Mouse (Mus musculus) G1E (cell line): ENCODE data around the gene Dapp1. TPM values are rescaled to one million over a fixed set of nuclear protein-coding genes. Genes with fewer than 3 reads are reported as not detected.

Experiments used
- ATAC-seq: 2 replicates; pipeline ENCODE4 v1.8.0; 2016; ENCODE audit warnings: mild to moderate bottlenecking; ENCODE audit not compliant: insufficient number of reproducible peaks, poor library complexity, low FRiP score, severe bottlenecking; ENCODE audit errors: extremely low read depth
- DNase-seq: peaks from one replicate; pipeline ENCODE4 v3.0.0; 2012; ENCODE audit warnings: low spot score
- H3K27me3 ChIP-seq: 2 replicates; pipeline ENCODE4 v1.6.1; 2012; ENCODE audit warnings: mild to moderate bottlenecking, low read length, inconsistent platforms; ENCODE audit not compliant: insufficient read depth
- H3K36me3 ChIP-seq: replicated peaks from 2 replicates; pipeline ENCODE3; 2012; ENCODE audit warnings: mild to moderate bottlenecking, inconsistent platforms
- H3K4me1 ChIP-seq: 2 replicates; pipeline ENCODE4 v1.6.1; 2012; ENCODE audit warnings: low read depth, low read length, inconsistent platforms, mixed read lengths; ENCODE audit not compliant: insufficient read depth
- H3K4me3 ChIP-seq: 2 replicates; pipeline ENCODE4 v1.5.1; 2012; ENCODE audit warnings: low read depth, mild to moderate bottlenecking, inconsistent platforms, low read length, moderate library complexity, mixed read lengths
- H3K9me3 ChIP-seq: replicated peaks from 2 replicates; pipeline ENCODE4 v1.6.1; 2012; ENCODE audit warnings: inconsistent platforms
- CTCF ChIP-seq: IDR thresholded peaks from 2 replicates; pipeline ENCODE4 v1.5.1; 2012; ENCODE audit warnings: low read depth, low read length, inconsistent platforms, mixed read lengths
- GATA1 ChIP-seq: IDR thresholded peaks from 2 replicates; pipeline ENCODE4 v1.6.1; 2012; ENCODE audit warnings: borderline replicate concordance, low read length, inconsistent platforms, mixed read lengths
- GATA2 ChIP-seq: IDR thresholded peaks from 2 replicates; pipeline ENCODE4 v1.6.1; 2012; ENCODE audit warnings: low read depth, low read length, inconsistent platforms, borderline replicate concordance
- POLR2AphosphoS5 ChIP-seq: IDR thresholded peaks from 2 replicates; pipeline ENCODE4 v1.6.1; 2012; ENCODE audit warnings: low read depth, low read length, inconsistent platforms; ENCODE audit not compliant: insufficient replicate concordance
- TAL1 ChIP-seq: conservative IDR thresholded peaks from 2 replicates; pipeline ENCODE4 v1.6.1; 2012; ENCODE audit warnings: low read depth, low read length, inconsistent platforms, mixed read lengths
- polyA plus RNA-seq: library from polyadenylated mRNA; stranded (reverse); fragments of >175 nt; gene quantifications from 2 replicates; pipeline ENCODE4 v1.2.3, GENCODE M21; 2012
- total RNA-seq, 2 experiments: library from RNA; stranded (forward) in 1 of 2; stranded (reverse) in 1 of 2; fragments of 200-1000 nt in 1 of 2; fragments of >200 nt in 1 of 2; fragmentation: Nextera tagmentation in 1 of 2; gene quantifications; 2 replicates each; pipeline ENCODE4 v1.2.3; 2014 to 2017

Gene Dapp1
- total and polyA plus RNA-seq, 3 experiments, result 37.2 to 441 (median 301) TPM

DNA sequence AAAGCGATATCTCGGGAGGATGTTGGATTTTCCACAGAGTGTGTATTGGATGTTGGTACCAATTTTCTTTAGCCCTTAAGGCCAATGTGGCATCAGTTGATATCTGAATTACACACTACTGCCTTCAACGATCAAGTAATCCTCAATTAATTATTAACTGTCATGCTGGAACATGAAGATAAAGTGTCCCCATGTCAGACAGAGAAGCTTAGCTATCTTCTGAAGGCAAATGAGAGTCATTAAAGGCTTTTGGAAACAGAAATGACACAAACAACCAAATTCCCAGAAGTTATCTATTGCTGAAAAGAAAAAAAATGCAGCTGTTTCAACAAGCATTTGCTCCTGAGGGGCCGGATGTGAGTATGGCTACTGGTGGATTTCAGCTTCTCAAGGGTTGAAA is 40.7 kb upstream of the Dapp1 start:
- Histone ChIP-seq H3K36me3 (no peaks in the 10 kb centered on the region), H3K9me3 (peaks cover 8% of the 10 kb centered on the region), H3K27me3 (no peaks in the 10 kb centered on the region), H3K4me1 (peaks cover 25% of the 10 kb centered on the region), H3K4me3 (no peak overlapping the region)
- peak; percentile 27 for DNase-seq
- peak; percentile 82 for ATAC-seq
- TF ChIP-seq CTCF (no peak), GATA2 (no peak), TAL1 (peak; percentile 61; the same call in 1 of the 2 replicates), GATA1 (no peak), POLR2AphosphoS5 (no peak)

DNA sequence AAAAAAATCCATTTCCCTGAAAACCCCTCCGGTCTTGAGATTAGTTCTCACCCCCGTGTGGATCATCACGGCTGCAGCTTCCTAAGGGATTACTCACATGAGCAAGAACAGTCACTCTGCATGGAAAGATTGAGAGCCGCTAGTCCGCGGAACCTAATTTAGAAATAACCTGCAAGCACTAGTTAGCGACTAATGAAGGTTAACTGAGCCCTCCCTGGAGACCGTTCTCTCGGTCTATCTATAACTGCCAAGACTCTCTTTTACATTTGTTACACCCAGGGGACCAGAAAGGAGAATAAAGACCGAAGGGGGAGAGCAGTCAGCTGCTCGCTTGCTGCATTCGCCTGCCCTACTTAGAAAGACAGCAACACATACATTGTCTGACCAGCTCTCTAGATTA is 35.5 kb upstream of the Dapp1 start:
- DNase-seq (no peak), ATAC-seq (no peak)
- no peak for TF ChIP-seq GATA1
- no peak for TF ChIP-seq POLR2AphosphoS5
- no peak for TF ChIP-seq TAL1
- TF ChIP-seq GATA2, result no peak
- no peak for TF ChIP-seq CTCF
- no peaks in the 10 kb centered on the region for H3K36me3 ChIP-seq
- H3K4me1 ChIP-seq, result peaks cover 10% of the 10 kb centered on the region
- H3K4me3 ChIP-seq, result no peak overlapping the region
- peaks cover 8% of the 10 kb centered on the region for H3K9me3 ChIP-seq
- peaks cover 1% of the 10 kb centered on the region; the same call in 1 of the 2 replicates for H3K27me3 ChIP-seq

- Histone ChIP-seq H3K9me3 (peaks cover 8% of the 10 kb centered on the region), H3K36me3 (no peaks in the 10 kb centered on the region), H3K27me3 (peaks cover 2% of the 10 kb centered on the region; the same call in 1 of the 2 replicates), H3K4me1 (peaks cover 4% of the 10 kb centered on the region; the same call in 1 of the 2 replicates), H3K4me3 (no peak overlapping the region)
- TF ChIP-seq GATA1, result no peak
- TF ChIP-seq GATA2, result no peak
- ATAC-seq (no peak), DNase-seq (no peak)
Observed at GRCm38 (mm10) chr3:138014725-138015124, 33.4 kb upstream of the Dapp1 start.

DNA sequence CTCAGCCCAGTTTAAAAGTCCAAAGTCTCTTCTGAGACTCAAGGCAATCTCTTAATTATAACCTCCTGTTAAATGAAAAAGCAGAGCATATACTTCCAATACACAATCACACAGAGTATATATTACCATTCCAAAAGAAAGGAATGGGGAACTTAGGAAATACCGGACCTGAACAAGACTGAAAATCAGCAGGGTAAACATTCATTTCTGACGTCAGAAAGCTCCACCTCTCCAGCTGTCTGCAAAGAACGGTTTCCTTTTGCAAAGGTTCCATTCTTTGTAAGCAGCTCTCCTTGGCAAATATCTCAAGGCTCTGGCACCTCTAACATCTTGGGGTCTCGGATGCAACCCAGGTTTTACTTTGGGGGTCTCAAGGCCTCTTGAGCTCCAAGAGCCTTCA is 31.0 kb upstream of the Dapp1 start:
- H3K27me3 ChIP-seq, result peaks cover 2% of the 10 kb centered on the region; the same call in 1 of the 2 replicates
- H3K4me1 ChIP-seq, result peaks cover 11% of the 10 kb centered on the region
- no peaks in the 10 kb centered on the region for H3K9me3 ChIP-seq
- H3K36me3 ChIP-seq, result no peaks in the 10 kb centered on the region
- DNase-seq, result no peak
- H3K4me3 ChIP-seq, result no peak overlapping the region
- TF ChIP-seq GATA2 (no peak), TAL1 (no peak), CTCF (no peak), POLR2AphosphoS5 (no peak), GATA1 (no peak)
- no peak for ATAC-seq

DNA sequence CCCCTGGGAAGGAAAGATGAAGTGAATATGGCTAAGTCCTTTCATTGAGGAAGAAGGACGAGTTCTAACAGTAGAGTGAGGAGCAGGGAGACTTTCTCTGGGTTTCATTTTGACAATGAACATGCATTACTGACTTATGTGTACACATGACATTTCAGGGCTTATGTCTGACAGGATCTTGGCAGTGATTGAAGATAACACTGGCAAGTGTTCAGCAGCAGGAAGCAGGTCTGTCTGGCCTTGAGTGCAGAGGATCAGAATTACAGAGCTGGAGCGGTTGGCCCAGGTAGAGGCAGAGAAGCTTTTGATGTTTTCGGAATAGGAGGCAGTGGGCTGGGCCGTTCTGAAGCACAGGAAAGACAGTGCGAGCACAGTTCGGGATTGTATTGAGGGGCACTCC is 26.8 kb upstream of the Dapp1 start:
- DNase-seq (no peak), ATAC-seq (no peak)
- Histone ChIP-seq H3K4me1 (peaks cover 6% of the 10 kb centered on the region), H3K9me3 (peaks cover 7% of the 10 kb centered on the region), H3K27me3 (peaks cover 2% of the 10 kb centered on the region; the same call in 1 of the 2 replicates), H3K4me3 (no peak overlapping the region), H3K36me3 (no peaks in the 10 kb centered on the region)
- TF ChIP-seq POLR2AphosphoS5, result no peak
- TF ChIP-seq GATA2, result no peak
- no peak for TF ChIP-seq CTCF
- TF ChIP-seq GATA1, result no peak
- TF ChIP-seq TAL1, result no peak

DNA sequence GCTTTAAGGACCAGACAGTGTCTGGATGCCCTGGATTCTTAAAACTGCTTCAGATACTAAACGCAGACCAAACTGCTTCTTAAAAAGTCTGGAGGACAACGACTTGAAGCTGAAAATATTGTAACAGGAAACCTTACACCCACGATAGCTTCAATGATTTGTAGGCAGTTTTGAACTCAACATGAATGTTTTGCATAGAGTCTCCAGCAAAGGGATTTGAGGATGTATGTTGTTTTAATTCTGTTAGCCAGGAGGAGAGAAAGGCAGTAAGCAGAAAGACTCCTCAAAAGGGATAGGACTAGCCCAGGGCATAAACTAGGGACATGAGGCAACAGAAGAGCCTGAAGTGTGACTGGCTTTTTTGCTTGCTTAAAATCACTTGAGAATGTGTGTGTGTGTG is 25.6 kb upstream of the Dapp1 start:
- H3K4me3 ChIP-seq, result no peak overlapping the region
- TF ChIP-seq TAL1, result no peak
- no peak for TF ChIP-seq POLR2AphosphoS5
- TF ChIP-seq GATA1, result no peak
- TF ChIP-seq CTCF, result no peak
- no peak for TF ChIP-seq GATA2
- H3K27me3 ChIP-seq, result peaks cover 2% of the 10 kb centered on the region; the same call in 1 of the 2 replicates
- H3K36me3 ChIP-seq, result no peaks in the 10 kb centered on the region
- ATAC-seq, result no peak
- H3K4me1 ChIP-seq, result peaks cover 9% of the 10 kb centered on the region
- H3K9me3 ChIP-seq, result peaks cover 7% of the 10 kb centered on the region
- DNase-seq, result no peak

GRCm38 (mm10) chr3:138003264-138003663 is 21.9 kb upstream of the Dapp1 start:
- no peak overlapping the region for H3K4me3 ChIP-seq
- TF ChIP-seq GATA1 (no peak), GATA2 (no peak), POLR2AphosphoS5 (no peak), TAL1 (no peak), CTCF (no peak)
- H3K27me3 ChIP-seq, result no peaks in the 10 kb centered on the region
- H3K9me3 ChIP-seq, result peaks cover 7% of the 10 kb centered on the region
- DNase-seq (no peak), ATAC-seq (no peak)
- no peaks in the 10 kb centered on the region for H3K36me3 ChIP-seq
- peaks cover 20% of the 10 kb centered on the region for H3K4me1 ChIP-seq
